Mouse (Mus musculus) liver, adult 2 months (tissue): ENCODE data around the gene Gipc2.

ENCODE experiments used
- CTCF ChIP-seq: fragments of 200-500 bp; IDR thresholded peaks from 2 replicates; pipeline ENCODE4 v1.5.1; 2011; ENCODE audit warnings: low read depth, low read length, control low read depth
- POLR2A ChIP-seq: fragments of 200-500 bp; IDR thresholded peaks from 2 replicates; pipeline ENCODE4 v1.6.1; 2011; ENCODE audit warnings: low read length, control low read depth; ENCODE audit not compliant: insufficient read depth; ENCODE audit errors: extremely low read depth

DNA sequence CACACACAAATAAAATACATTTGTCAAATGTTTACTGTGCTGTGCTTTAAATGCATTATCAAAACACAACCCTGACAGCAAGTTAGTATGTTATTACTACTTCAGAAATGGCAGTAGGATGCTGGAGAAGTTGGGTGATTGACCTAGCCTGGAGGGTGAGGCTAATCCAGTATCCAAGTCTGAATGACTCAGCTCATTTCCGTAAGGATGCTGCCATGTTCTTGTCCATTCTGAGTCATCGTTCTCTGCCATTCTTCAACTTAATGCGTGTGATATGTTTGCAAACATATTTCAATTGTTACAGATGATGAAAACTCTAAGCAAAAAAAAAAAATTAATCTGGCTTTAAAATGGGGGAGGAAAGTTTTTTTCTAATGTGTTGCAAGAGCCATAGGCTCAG lies 84.6 kb downstream of the Gipc2 start:
- TF ChIP-seq CTCF (no peak), POLR2A (no peak)
